Mouse (Mus musculus) heart, adult 9 months (tissue): ENCODE measurements at regions not wholly inside any gene's neighbourhood (a gene's known extent, or its start where the extent isn't known, plus 50 kb on each side); places are given as distances from the start of the nearest gene placed in this dataset.
A peak's percentile ranks its signal among the peaks of the same experiment; 100 is the strongest.
"Not testable (repeated sequence)": the region's sequence is repeated elsewhere in the genome, so short reads cannot be mapped to it uniquely, and the experiment has no call there.

Experiments used
- DNase-seq, 2 experiments: peaks; one replicate each; pipeline ENCODE4 v3.0.0; 2022; ENCODE audit warnings: low spot score in 2 of 2

DNA sequence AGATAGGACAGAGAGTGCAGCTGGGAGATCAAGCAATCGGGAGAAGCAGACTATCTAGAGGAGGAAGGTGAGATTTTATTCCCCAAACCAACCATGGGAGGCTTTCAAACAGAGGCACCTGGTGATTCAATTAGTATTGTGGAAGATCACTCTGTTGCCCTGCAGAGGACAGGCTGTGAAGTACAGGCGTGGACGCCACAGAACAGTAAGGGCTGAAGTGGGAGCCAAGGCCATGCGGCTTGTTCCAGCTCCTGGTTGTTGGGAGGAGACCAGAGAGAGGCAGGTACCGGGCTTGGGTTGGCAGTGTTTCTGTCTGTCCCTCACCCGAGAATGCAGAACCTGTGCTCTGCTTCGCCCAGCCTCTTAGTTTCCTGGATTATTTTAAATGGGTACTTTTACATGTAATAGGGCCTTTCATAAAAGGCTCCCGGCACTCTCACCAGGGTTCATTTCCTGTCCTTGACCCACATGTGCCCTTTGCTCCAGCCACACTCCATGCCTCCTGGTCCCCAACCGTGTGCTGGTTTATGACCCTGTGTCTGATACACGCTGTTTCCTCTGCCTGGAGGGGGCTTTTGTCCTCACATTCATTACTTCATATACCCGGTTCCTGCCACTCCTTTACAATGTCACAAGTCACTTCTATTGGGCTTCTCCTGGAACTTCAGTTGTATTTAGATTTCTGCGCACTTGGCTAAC, 58.3 kb downstream of the Vcpkmt start:
- no peak for DNase-seq

DNA sequence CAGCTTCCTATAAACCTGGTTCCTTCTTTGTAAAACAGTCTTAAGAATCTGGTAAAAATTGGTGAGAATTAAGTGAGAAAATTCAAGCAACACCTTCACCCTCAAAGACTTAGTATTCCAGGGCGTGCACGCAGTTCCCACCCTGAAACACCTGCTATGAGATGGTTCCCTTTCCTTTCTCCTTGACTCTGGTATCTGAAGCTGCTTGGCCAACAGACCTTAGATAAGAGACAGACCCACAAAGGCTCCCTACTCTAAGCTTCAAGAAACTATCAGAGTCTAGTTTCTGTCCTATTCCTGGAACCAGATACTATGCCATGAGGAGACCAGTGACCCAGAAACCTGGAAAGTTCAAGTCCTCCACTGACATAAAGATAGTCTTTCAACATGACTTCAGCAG, 63.0 kb downstream of the Vcpkmt start:
- no peak for DNase-seq

DNA sequence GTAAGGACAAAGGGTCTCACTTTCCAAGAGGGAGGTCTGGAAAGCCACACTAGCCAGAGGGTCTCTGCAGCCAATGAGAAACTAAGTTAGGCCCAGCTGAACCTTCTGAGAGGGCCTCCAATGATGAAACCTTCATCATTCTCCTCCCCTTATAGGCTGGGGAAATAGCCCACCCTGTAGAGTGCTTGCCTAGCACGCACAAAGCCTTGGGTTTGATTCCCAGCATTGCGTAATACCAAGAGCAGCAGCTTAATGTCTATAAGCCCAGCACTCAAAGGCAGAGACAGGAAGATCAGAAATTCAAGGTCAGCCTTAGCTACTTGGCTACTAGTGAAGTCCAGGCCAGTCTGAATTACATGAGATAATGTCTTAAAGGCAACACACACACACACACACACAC, 63.8 kb downstream of the Vcpkmt start:
- no peak for DNase-seq

DNA sequence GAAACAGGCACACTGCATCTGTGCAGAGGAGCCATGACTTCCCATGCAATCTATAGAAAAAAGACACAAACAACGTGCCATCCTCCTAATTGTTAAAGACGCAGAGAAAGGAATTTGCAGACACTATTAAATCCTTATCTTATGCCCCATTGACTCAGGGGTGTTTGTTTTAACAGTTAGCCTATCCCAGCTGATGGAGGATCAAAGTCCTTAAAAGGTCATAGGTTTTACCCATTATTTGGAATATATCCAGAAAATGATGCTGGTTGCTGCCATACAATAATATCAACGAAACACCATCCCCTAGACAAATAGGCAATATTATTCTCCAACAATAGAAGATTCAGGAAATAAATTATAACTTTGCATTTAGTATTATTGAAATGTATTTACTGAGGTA, 65.2 kb downstream of the Vcpkmt start:
- no peak for DNase-seq

DNA sequence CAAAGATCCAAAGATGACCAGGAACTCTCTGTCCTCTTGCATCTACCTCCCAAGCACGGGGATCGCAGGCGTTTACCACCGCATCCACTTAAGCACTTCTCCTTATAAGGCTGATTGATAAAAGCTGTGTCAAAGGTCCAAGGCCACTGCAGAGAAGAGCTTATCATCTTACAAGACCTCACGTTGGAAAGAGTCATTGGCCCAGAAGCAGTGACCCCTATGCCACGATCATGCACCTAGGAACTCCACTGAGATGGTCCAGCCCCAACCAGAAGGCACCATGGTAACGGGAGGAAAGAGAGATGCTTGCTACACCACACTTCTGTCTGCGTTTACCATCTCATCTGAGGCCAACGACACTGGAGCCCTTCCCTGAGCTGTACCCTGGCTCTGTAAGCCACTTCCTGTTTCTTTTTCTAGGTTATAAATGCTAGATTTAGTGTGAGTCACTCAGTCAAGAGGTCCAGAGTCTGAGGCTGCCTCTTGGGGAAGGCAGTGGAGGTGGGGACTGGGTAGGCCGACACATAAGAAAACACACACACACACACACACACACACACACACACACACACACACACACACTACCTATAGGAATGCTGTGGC, 66.4 kb downstream of the Vcpkmt start:
- peak in 1 of 2 experiments; percentile 42 for DNase-seq

DNA sequence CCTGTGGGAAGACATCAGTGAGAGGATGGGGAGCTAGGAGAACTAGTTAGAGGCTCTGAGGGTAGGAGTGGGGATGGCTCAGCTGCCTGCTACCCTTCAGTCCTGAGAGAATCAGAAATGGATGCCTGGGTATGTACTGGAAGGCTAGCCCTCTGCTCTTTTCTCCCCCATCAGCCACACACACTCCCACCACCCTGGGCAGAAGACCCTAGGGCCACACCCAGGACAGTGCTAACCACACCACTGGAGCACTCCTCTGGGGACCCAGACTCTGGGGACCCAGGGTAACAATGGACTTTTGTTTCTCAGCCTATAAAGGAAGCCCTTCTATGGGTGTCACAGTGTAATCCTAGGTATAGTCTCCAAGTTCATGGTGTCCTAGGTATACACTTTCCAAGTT, 67.0 kb downstream of the Vcpkmt start:
- no peak for DNase-seq

DNA sequence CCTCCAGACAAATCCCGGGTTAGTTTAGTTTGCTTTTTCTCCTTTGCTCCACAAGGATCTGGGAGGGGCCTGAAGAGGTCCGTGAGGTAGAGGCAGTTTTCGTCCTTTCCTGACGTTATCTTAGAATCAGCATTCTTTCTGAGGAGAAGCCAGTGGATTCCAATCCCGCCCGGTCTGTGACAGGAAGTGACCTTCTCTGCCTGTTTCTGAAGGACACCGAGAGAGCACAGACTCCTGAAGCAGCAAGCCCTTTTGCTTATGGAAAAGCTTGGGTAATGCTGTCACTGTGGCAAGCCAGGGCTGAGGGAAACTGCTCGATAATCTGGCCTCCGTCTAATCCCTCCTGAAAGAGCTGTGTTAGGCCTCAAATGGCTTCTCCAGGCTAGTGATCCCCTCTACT, 67.7 kb downstream of the Vcpkmt start:
- DNase-seq, result peak; percentile 33 to 34

DNA sequence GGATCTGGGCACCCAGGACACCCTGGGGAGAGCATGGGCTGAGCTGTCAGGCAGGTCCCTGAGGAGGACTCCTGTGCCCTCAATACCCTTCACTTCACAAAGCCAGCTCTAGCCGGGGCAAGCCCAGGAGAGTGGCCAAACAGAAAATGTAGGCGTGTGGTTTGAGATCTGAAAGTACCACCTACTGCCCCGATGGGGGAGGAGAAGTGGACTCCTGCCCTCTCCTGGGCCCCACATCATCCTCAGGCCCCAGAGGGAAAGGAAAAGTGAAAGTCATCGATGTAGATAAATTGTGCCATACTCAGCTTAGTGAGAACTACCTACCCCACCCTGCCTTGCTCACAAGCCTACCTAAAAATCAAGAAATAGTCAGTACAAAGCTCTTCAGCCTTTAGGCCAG, 69.7 kb downstream of the Vcpkmt start:
- DNase-seq, result peak; percentile 33 to 38

DNA sequence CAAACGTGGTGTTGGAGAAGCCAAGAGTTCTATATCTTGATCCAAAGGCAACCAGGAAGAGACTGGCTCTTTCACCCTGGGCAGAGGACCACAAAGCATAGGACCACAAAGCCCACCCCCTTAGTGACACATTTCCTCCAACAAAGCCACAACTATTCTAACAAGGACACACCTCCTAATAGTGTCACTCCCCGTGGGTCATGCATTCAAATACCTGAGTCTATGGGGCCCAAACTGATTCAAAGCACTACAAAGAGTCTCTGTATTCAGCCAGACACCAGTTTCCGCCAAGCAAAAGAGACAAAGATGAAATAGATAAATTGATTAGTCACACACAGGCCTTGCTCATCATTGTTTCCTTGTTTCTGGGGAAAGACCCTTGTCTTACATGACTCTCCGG, 72.1 kb downstream of the Vcpkmt start:
- no peak for DNase-seq

DNA sequence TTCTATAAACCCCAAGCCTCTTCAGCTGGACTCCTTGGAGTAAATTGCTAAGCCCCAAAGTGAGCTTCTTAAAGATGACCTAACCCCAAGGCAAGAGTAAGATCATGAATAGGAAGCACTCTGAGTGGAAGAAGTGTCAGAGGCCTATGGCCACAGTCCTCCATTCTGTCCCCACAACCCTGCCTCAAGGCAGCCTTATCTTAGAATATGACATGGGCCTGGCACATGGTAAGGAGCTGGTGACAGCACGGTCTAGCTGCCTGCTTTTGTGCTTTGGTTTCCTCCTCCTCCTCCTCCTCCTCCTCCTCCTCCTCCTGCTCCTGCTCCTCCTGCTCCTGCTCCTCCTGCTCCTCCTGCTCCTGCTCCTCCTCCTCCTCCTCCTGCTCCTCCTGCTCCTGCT, 73.6 kb downstream of the Vcpkmt start:
- not testable (repeated sequence) for DNase-seq

DNA sequence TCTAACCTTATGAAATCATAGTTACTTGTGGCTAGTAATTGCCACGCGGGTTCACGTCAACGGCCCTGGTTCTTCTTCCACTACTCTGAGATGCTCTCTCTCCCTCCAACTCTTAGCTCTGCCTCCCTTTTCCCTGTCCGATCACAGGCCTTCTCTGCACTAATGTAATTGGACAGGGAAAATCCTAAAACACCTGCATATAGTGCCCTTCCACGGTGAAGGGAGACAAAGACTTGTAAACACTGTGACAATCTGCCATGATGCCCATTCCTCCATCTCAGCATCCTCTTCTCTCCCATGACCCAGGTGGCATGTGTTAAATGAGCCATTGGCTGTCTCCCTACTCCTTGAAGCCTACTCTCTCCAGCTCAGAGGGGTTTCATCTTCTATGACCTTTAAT, 74.9 kb downstream of the Vcpkmt start:
- no peak for DNase-seq

DNA sequence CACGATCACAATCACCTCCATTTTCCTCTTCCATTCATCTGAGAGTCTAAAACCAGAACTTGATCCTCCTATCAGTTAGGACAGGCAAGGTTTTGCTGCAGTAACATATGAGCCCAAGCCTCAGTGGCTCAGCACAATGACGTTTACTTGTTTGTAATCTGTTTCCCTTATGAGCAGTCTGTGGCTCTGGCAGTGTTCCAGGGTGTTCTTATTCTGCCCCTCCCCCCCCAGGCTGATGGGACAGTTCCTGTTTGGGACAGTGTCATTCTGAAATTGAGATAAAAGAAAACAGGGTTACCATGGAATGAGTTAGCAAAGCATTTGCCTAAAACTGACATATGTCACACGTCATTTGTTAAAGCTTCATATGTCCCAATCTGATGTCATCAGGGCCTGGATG, 75.5 kb downstream of the Vcpkmt start:
- DNase-seq, result no peak

DNA sequence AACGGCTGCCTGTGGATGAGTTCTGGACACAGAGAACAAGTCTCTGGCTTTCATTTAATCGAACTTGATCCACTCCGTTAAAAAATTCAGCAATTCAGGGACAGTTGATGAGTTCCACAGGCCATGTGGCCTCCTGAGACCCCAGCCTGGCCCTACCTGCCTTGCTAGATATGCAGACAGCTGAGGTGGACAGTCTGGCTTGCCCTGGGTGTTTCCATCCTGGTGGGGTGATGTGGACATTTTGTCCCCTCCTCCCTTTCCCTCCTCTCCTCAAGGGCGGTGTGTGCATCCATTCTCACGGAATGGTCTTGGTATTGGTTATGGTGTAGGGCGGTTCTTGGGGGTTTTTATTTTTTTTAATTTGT, 80.1 kb downstream of the Vcpkmt start:
- DNase-seq, result no peak

DNA sequence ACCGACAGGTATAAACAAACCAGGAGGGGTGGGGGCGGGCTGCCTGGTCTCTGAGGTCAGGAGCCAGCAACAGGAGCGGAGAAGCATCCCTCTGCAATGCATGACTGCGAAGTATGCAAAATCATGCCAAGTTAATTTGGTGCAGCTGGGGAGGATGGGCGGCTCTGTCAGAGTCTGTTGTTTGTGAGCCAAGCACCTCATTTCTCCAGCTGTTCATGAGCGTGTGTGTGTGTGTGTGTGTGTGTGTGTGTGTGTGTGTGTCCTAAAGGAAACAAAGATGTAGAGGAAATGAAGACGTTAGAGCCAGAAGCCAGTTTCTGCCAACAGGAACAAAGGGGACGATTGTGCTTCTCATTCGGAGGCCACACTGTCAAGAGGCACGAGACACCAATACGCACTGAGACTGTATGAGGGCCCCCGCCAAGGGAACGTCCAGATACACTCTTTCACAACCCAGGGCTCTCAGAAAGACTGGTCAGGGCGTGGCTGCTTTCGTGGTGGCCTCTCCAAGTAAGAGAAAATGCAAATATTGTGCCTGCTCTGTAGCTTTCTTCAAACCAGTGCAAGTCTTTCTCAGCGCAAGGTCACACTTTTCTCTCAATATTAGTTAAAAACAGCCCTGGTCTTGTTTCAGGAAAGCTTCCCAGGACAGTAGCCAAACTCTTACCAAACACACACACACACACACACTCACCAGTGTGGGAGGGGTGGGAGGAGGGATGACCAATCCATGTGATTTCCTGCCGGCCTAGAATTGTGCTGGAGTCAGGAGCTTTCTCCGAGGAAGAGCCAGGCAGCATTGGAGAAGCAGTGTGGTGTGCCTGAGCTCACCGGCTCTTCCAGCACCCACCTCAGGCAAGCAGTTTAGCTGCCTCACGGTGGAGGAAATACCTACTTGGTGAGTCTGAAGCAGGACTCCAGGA, 80.8 kb downstream of the Vcpkmt start:
- DNase-seq, result peak; percentile 94

DNA sequence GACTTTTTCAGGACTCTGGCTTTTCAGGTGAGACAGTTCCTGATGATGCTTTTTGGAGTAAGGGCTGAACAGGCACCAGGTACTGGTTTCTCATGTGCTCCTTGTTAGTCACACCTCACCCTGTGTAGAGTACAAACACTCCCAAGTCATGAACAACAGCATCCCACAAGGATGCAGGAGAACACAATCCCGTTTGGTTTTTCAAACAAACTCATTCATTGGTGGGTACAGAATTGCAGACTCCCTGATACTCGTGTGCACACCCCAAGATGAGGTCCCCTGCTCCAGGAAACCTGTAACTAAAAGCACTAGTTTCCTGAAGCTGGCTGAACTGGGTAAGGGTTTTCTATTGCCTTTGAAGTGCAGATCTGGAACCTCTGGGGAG, 81.5 kb downstream of the Vcpkmt start:
- DNase-seq, result no peak

DNA sequence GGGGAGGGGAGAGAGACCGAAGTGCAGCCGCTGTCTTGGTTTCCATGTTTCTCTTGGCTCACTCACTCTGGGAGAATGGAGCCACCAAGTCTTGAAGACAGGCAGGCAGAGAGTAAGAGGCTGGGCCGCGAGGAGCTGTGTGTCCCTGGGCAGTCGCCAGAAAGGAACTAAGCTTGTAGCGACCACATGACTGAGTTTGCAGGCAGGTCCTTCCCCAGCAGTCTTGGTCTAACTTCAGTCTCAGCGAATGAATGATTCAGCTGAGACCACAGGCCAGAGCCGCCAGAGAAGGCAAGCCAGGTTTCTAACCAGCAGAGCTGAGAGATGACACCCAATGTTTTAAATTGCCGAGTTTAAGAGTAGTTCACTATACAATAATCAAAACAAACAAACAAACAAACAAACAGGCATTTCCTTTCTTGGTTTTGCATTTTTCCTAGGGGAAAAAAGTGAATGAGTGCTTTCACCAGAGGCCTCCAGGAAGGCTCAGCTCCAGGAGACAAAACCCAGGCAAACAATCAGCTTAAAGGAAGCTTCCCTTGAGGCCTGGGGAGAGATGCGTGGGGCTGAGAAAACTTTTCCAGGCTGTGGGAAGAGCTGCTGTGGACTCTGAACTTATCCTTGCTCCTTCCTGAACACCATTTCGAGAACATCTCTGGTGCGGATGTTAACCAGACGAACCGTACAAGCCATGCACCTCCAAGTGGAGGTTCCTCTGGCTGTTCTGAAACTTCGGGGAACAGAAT, 82.1 kb downstream of the Vcpkmt start:
- peak; percentile 82 to 87 for DNase-seq

DNA sequence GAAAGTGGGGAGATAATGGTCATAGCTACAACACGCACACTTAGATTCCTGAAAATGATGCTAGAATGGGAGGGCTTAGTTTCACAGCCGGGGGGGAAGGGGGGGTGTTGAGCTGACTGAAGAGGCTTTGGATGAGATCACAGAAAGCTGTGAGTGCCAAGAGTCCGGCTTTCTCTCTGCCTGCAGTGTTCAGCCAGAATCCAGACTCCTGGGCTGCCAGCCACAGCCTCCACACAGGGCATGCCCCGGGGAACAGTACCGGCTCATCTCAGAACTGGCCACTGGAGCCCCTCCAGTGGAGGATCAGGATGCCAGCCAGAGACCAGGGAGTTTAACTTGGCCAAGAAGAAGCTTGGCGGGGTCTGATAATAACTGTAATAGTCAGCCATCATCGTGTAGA, 85.7 kb downstream of the Vcpkmt start:
- DNase-seq, result peak; percentile 85 to 88

DNA sequence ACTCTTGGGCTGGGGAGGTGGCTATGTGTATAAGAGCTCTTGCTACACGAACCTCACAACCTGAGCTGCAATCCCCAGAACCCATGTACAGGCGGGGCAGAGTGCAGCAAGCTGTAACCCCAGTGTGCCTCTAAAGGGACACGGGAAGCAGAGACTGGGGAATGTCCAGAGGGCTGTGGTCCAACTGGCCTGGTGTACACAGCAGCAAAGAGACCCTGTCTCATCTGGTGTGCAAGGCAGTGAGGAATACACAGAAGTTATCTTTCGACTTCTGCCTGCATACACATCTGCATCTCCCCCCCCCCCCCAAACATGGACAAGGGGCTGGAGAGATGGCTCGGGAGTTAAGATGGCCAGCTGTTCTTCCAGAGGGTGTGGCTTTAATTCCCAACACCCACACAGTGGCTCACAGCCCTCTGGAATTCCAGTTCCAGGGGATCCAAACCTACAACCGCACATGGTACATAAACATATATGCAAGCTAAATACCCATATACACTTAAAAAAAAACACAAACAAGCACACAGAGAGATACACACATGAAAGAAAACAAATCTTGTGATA, 86.4 kb downstream of the Vcpkmt start:
- no peak for DNase-seq

DNA sequence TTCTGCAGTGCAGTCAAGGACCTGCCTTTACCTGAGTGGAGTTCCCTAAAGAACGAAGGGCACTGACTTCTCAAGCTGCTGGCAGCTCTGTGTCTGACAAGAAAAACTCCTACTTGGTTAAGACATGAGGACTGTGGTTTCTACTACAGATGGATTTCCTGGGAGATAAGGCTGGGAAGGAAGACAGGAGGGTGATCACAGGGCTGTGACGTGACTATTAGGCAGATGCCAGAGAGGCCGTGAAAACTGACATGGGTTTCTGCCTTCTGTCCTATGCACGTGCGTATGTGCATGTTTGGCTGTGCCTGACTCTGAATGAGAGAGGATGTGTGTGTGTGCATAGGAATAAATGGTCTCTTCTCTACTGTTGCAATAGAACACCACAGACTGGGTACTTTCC, 87.1 kb downstream of the Vcpkmt start:
- DNase-seq, result no peak

DNA sequence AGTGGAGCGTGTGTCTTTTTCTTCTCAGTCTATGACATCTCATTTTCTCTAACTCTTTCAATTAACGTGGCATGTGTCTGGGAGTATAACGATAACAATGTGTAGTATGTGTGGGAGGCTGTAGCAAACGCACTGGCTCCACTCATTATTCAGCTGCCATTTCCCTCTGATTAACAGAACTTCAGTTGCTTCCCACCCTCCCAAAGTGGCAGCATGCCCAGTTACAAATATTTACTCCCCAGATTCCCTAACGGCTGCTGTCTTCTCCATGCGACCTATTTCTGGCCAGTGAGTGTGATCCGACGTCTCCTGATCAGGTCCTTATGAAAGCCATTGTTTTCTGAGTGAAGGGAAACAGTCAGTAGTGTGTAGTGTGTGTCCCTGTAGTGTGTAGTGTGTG, 88.2 kb downstream of the Vcpkmt start:
- no peak for DNase-seq

DNA sequence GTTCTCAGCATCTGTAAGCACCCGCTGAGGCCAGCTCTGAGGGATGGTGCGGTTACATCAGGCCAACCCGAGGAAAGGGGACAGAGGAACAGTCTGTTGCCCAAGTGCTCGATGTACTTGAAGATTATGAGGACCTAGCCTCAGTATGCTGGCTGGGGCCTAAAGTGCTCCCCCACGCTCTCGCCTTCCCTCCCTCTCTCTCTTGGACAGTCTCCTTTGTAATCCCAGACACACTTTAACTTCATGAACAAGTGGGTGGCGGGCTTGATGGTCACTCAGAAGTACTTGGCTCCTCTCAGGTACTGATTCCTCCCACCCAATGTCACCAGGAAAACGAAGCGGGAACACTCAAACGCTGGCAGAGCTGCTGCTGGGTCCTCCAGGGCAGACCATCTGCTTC, 93.1 kb downstream of the Vcpkmt start:
- DNase-seq, result no peak

DNA sequence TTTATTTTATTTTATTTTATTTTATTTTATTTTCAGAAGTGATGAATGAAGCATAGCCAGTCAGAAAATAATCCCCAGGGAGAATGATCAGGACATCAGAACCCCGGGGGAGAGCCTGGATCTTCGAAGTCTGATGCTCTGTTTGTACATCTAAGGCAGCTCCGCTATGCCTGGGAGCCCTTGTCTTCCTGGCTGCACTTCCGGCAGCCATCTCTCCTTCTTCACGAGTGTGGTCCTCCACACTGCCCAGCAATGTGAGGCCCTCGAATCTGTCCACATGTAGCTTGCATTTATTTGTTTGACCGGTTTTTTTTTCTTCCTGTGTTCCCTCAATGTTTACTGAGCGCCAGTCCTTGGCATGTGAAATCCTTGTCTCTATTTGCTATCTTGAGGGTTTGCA, 95.9 kb downstream of the Vcpkmt start:
- DNase-seq, result no peak
